Mouse (Mus musculus) stomach, postnatal 0 days (tissue): ENCODE data around the gene Krt77. TPM values are rescaled to one million over a fixed set of nuclear protein-coding genes. Genes with fewer than 3 reads are reported as not detected.

Experiments
- ATAC-seq: fragments of 200-750 bp; cut with Nextera tagmentation; 2 replicates; pipeline ENCODE4 v1.8.0; 2017; ENCODE audit not compliant: low FRiP score, low TSS enrichment
- DNase-seq: peaks from one replicate; pipeline ENCODE4 v3.0.0-alpha.2; 2016; ENCODE audit warnings: low spot score
- H3K27ac ChIP-seq: fragments of 300-500 bp; sonication (generic); replicated peaks from 2 replicates; pipeline ENCODE4 v1.5.1; 2014; ENCODE audit warnings: mild to moderate bottlenecking, control low read depth
- H3K27me3 ChIP-seq: fragments of 300-500 bp; sonication (generic); 2 replicates; pipeline ENCODE4 v1.6.1; 2014; ENCODE audit warnings: low read length; ENCODE audit not compliant: control insufficient read depth, insufficient read depth
- H3K36me3 ChIP-seq: fragments of 300-500 bp; sonication (generic); 2 replicates; pipeline ENCODE4 v1.6.1; 2014; ENCODE audit warnings: low read length, mixed read lengths; ENCODE audit not compliant: control insufficient read depth, insufficient read depth
- H3K4me1 ChIP-seq: fragments of 300-500 bp; sonication (generic); replicated peaks from 2 replicates; pipeline ENCODE4 v1.6.1; 2014; ENCODE audit warnings: antibody characterized with exemption; ENCODE audit not compliant: control insufficient read depth, insufficient read depth
- H3K4me2 ChIP-seq: fragments of 300-500 bp; sonication (generic); replicated peaks from 2 replicates; pipeline ENCODE4 v1.6.1; 2014; ENCODE audit warnings: low read depth, mild to moderate bottlenecking, control low read depth, moderate library complexity
- H3K4me3 ChIP-seq: fragments of 300-500 bp; sonication (generic); 2 replicates; pipeline ENCODE4 v1.5.1; 2014; ENCODE audit warnings: low read depth, low read length, control low read depth
- H3K9ac ChIP-seq: fragments of 300-500 bp; sonication (generic); 2 replicates; pipeline ENCODE4 v1.6.1; 2014; ENCODE audit warnings: mild to moderate bottlenecking, low read length, control low read depth, mixed read lengths
- H3K9me3 ChIP-seq: fragments of 300-500 bp; sonication (generic); 2 replicates; pipeline ENCODE4 v1.6.1; 2016; ENCODE audit warnings: low read length; ENCODE audit not compliant: control insufficient read depth
- CTCF ChIP-seq: IDR thresholded peaks from 2 replicates; pipeline ENCODE4 v1.5.1; 2016; ENCODE audit warnings: antibody characterized with exemption, low read depth, mild to moderate bottlenecking, moderate library complexity
- EP300 ChIP-seq: optimal IDR thresholded peaks from 2 replicates; pipeline ENCODE3; 2016; ENCODE audit warnings: antibody characterized with exemption
- WGBS: fragments of 180-500 bp; shearing (Covaris S2); extraction: QIAGEN DNeasy Blood & Tissue Kit; methylation state at CpG from one replicate; pipeline ENCODE4 v1.1.7; 2014; 5-methylcytosine and 5-hydroxymethylcytosine counted together
- microRNA-seq: library from miRNA; unstranded; fragments of <30 nt; microRNA quantifications from one replicate; pipeline ENCODE4, GENCODE M21; 2016
- polyA plus RNA-seq: library from polyadenylated mRNA; unstranded; fragments of >200 nt; fragmentation: Nextera tagmentation; extraction: Ambion mirVana; gene quantifications from 2 replicates; pipeline ENCODE4 v1.2.1, GENCODE M21; 2015

Gene Krt77
- polyA plus RNA-seq, 1 experiment from 2014 or later: 5.1 TPM

DNA sequence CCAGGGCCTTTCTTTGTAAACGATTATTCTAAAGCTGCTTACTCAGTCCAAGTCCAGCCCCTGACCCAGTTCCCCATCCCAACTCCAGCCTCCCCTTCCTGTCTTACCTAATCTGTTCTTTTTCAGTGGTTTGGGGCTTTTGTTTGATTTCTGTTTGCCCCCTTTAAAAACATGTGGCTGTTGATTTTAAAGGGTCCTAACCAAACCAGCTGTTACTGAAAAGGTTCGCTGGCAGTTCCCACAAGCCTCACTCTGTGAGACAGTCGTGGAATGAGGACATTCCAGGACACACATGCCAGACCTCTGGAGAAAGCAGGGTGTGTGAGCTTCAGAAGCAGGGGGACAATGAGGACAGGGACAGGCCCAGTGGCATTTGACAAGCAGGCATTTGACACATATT, 47.7 kb downstream of the Krt77 start:
- DNase-seq: no peak
- Histone ChIP-seq H3K36me3 (no peaks in the 10 kb centered on the region), H3K27me3 (no peaks in the 10 kb centered on the region), H3K4me1 (no peaks in the 10 kb centered on the region), H3K27ac (no peak overlapping the region), H3K9ac (no peak overlapping the region), H3K9me3 (no peaks in the 10 kb centered on the region), H3K4me3 (no peak overlapping the region), H3K4me2 (no peak overlapping the region)
- WGBS: 11% methylated on average over 3 of the region's 3 CpGs
- no peak for ATAC-seq
- TF ChIP-seq CTCF (no peak), EP300 (no peak)

DNA sequence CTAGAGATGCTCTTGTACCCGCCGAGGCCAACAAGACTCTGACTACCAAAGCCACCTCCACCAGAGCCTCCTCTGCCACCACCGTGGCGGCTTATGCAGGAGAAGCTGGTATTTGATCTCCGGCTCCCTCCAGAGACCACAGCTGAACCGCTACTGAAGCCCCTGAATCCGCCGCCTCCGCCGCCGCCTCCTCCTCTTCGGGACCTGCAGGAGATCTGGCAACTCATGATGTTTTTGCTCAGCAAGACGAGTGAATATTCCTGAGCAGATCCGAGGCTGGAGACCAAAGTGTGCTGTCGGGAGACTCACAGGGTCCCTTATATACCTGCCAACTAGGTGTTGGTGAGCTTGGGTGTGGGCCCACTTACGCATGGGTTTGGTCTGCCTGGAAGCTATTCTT, 51.6 kb downstream of the Krt77 start, which contains the start of gene Krt2:
Krt2 (minus strand) TSS at position 295 of the 400 bp plus-strand sequence.
- Histone ChIP-seq H3K27ac (no peak within 1 kb of the TSS), H3K4me1 (no peaks in the 10 kb centered on the region), H3K9ac (no peak within 1 kb of the TSS), H3K36me3 (no peaks in the 10 kb centered on the region), H3K9me3 (no peaks in the 10 kb centered on the region), H3K27me3 (no peaks in the 10 kb centered on the region), H3K4me3 (no peak within 1 kb of the TSS), H3K4me2 (no peak within 1 kb of the TSS)
- WGBS: 71% methylated on average over 16 of the region's 16 CpGs
- no peak for ATAC-seq
- TF ChIP-seq EP300 (no peak), CTCF (no peak)
- no peak for DNase-seq

Small RNA genes within 50 kb of the gene (microRNA-seq; reads per million reads assigned to microRNA genes)
- not detected for gene Gm44356

Other genes starting within 250 kb of the Krt77 start
- gene Gm5414, start 241.5 kb downstream of the Krt77 start, polyA plus RNA-seq: not detected in 2 replicates
- 0.10 TPM in 1 of 2 replicates, not detected in the other for gene Gm5478, start 222.3 kb downstream of the Krt77 start, polyA plus RNA-seq
- gene Krt6b, start 189.4 kb downstream of the Krt77 start, polyA plus RNA-seq: 3.3 and 4.7 TPM in 2 replicates
- 30.7 and 42.9 TPM in 2 replicates for gene Krt6a, start 175.4 kb downstream of the Krt77 start, polyA plus RNA-seq
- gene Krt5, start 156.8 kb downstream of the Krt77 start, polyA plus RNA-seq: 504 and 557 TPM in 2 replicates
- not detected in 2 replicates for gene Krt71, start 126.6 kb downstream of the Krt77 start, polyA plus RNA-seq
- gene Krt72, start 83.2 kb downstream of the Krt77 start, polyA plus RNA-seq: not detected in 2 replicates
- gene Krt73, start 67.4 kb downstream of the Krt77 start, polyA plus RNA-seq: not detected in 2 replicates
- gene Krt2, start 51.5 kb downstream of the Krt77 start, polyA plus RNA-seq: not detected in 2 replicates
- 588 and 700 TPM in 2 replicates for gene Krt1, start 18.9 kb downstream of the Krt77 start, polyA plus RNA-seq
- 1.9 and 2.2 TPM in 2 replicates for gene Krt76, start 23.2 kb upstream of the Krt77 start, polyA plus RNA-seq
- 4,471 and 4,814 TPM in 2 replicates for gene Krt4, start 55.0 kb upstream of the Krt77 start, polyA plus RNA-seq
- gene Krt79, start 70.6 kb upstream of the Krt77 start, polyA plus RNA-seq: 12.2 and 14.3 TPM in 2 replicates
- 49.3 and 73.4 TPM in 2 replicates for gene Krt78, start 84.6 kb upstream of the Krt77 start, polyA plus RNA-seq
- gene Krt8, start 134.8 kb upstream of the Krt77 start, polyA plus RNA-seq: 1,902 and 1,960 TPM in 2 replicates
- gene Krt18, start 158.5 kb upstream of the Krt77 start, polyA plus RNA-seq: 715 and 753 TPM in 2 replicates
- 46.5 and 48.4 TPM in 2 replicates for gene Eif4b, start 204.1 kb upstream of the Krt77 start, polyA plus RNA-seq
- 11.9 and 15.5 TPM in 2 replicates for gene Tns2, start 230.7 kb upstream of the Krt77 start, polyA plus RNA-seq